Mouse (Mus musculus) heart, adult 18-20 months (tissue): ENCODE measurements around the gene Vps37b. TPM values are rescaled to one million over a fixed set of nuclear protein-coding genes. Genes with fewer than 3 reads are reported as not detected.

ENCODE experiments used
- DNase-seq, 2 experiments: peaks; one replicate each; pipeline ENCODE4 v3.0.0; 2021 to 2022; ENCODE audit warnings: mixed read lengths in 1 of 2
- microRNA-seq, 2 experiments: library from miRNA; unstranded; fragments of <30 nt; microRNA quantifications; one replicate each; pipeline ENCODE4 v1.2.0; 2022
- total RNA-seq, 2 experiments: library from RNA; stranded (reverse); gene quantifications; 2 replicates each; pipeline ENCODE4 v1.2.3; 2021

Vps37b gene
- total RNA-seq, 2 experiments from 2014 or later, result 15.1 to 15.2 TPM

- DNase-seq, result peak; percentile 49 to 54
Measured at GRCm38 (mm10) chr5:123979221-123979979, 52.7 kb downstream of the Vps37b start.

GRCm38 (mm10) chr5:123978131-123978530 is 53.9 kb downstream of the Vps37b start:
- DNase-seq, result peak in 1 of 2 experiments; percentile 8

GRCm38 (mm10) chr5:123977231-123977630 is 54.8 kb downstream of the Vps37b start:
- DNase-seq, result no peak

GRCm38 (mm10) chr5:123975668-123976180 is 56.3 kb downstream of the Vps37b start:
- DNase-seq, result peak in 1 of 2 experiments; percentile 27

GRCm38 (mm10) chr5:123974616-123975111 is 57.4 kb downstream of the Vps37b start:
- DNase-seq, result peak in 1 of 2 experiments; percentile 31

- peak in 1 of 2 experiments; percentile 55 for DNase-seq
Measured at GRCm38 (mm10) chr5:123974179-123974485, 57.9 kb downstream of the Vps37b start.

GRCm38 (mm10) chr5:123973299-123974178 is 58.5 kb downstream of the Vps37b start, which contains the start of gene Hip1r:
TSS of gene Hip1r (plus strand) at chr5:123973628.
- DNase-seq, result peak; percentile 81 to 87

- DNase-seq, result no peak
Measured at GRCm38 (mm10) chr5:123972453-123972852, 59.6 kb downstream of the Vps37b start.

- DNase-seq, result no peak
Measured at GRCm38 (mm10) chr5:123970576-123970975, 61.5 kb downstream of the Vps37b start.

- no peak for DNase-seq
Measured at GRCm38 (mm10) chr5:123969216-123969615, 62.9 kb downstream of the Vps37b start.

GRCm38 (mm10) chr5:123968468-123968867 is 63.6 kb downstream of the Vps37b start:
- no peak for DNase-seq

- no peak for DNase-seq
Measured at GRCm38 (mm10) chr5:123966759-123967158, 65.3 kb downstream of the Vps37b start.

- no peak for DNase-seq
Measured at GRCm38 (mm10) chr5:123964208-123964607, 67.9 kb downstream of the Vps37b start.

GRCm38 (mm10) chr5:123961046-123961445 is 71.0 kb downstream of the Vps37b start:
- DNase-seq, result no peak

GRCm38 (mm10) chr5:123960129-123960528 is 71.9 kb downstream of the Vps37b start:
- no peak for DNase-seq

- DNase-seq, result no peak
Measured at GRCm38 (mm10) chr5:123959018-123959417, 73.1 kb downstream of the Vps37b start.

- DNase-seq, result no peak
Measured at GRCm38 (mm10) chr5:123957213-123957612, 74.9 kb downstream of the Vps37b start.

Small RNA genes within 50 kb of the gene (microRNA-seq; reads per million reads assigned to microRNA genes)
- 0.76 to 1.6 reads per million in 2 experiments for gene Mir7032

Other genes starting within 250 kb of the Vps37b start
- gene Hcar2, start 166.8 kb downstream of the Vps37b start, total RNA-seq, result under 1 TPM in 1 of 2 experiments, not detected in 1; 0.39 TPM
- under 1 TPM; 0.47 to 0.90 TPM for gene Hcar1, start 152.2 kb downstream of the Vps37b start, total RNA-seq
- 10 to 100 TPM; 54.0 to 58.7 TPM for gene Denr, start 125.1 kb downstream of the Vps37b start, total RNA-seq
- gene Gm43518, start 104.9 kb downstream of the Vps37b start, total RNA-seq, result 1 to 10 TPM in 1 of 2 experiments, not detected in 1; 1.1 TPM
- 1 to 10 TPM; 3.8 to 4.1 TPM for gene Ccdc62, start 101.6 kb downstream of the Vps37b start, total RNA-seq
- 10 to 100 TPM; 11.1 to 11.3 TPM for gene Hip1r, start 58.6 kb downstream of the Vps37b start, total RNA-seq
- 10 to 100 TPM in 1 of 2 experiments, 1 to 10 TPM in 1; 8.9 to 10.7 TPM for gene Abcb9, start 63.5 kb upstream of the Vps37b start, total RNA-seq
- gene Ogfod2, start 80.0 kb upstream of the Vps37b start, total RNA-seq, result 10 to 100 TPM; 15.1 to 17.5 TPM
- gene Arl6ip4, start 83.8 kb upstream of the Vps37b start, total RNA-seq, result 10 to 100 TPM; 36.3 to 37.8 TPM
- gene Pitpnm2, start 217.5 kb upstream of the Vps37b start, total RNA-seq, result 10 to 100 TPM; 36.8 to 38.9 TPM